Mouse (Mus musculus): Measurements from ENCODE around the gene Hoga1. TPM values are rescaled to one million over a fixed set of nuclear protein-coding genes. Genes with fewer than 3 reads are reported as not detected.
A peak's percentile ranks its signal among the peaks of the same experiment; 100 is the strongest.

Gene Hoga1
- polyA plus RNA-seq, 1 experiment from 2014 or later, result 97.6 TPM

DNA sequence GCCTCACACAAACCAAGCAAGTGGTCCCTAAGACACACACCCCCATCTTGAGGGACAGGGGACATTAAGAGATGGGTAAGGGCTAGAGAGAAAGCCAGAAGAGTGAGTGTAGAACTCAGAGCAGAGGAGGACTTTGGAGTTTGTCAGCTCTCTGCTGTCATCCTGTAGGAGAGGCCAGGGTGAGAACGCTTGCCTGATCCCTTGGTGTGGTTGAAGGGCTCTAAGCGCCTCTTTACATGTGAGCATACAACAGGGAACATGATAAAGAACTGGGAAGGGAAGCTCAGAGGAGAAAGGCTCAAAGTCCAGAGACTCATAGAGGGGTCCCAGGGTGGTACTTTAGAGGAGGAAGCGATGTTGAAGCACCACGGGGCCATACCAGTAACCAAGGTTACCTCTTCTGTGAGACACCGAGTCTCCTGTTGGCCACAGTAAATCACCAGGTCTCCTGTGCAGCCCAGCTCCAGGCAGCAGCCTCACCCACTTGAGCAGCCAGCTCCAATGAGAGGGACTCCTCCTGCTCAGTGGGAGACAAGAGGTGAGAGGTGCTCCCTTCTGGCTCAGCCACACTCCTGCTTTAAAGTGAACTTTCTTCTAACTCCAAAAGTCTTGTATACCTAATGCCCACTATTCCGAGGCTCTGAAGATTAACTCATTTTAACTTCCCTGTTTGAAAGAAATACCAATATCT, 11.5 kb downstream of the Hoga1 start:
- H3K9me3 ChIP-seq (replicated peaks; ENCODE audit: low read length), result no peaks in the 10 kb centered on the region
- no peak overlapping the region for H3K4me2 ChIP-seq (ENCODE audit: low read length)
- 60% methylated on average over 6 of the region's 6 CpGs for WGBS
- no peaks in the 10 kb centered on the region for H3K27me3 ChIP-seq (ENCODE audit: insufficient read depth, low read length)
- ATAC-seq (replicated peaks; ENCODE audit: low FRiP score, low read depth) (no peak), DNase-seq (ENCODE audit: low spot score) (no peak)
- no peak overlapping the region for H3K4me3 ChIP-seq (replicated peaks; ENCODE audit: low read depth, low read length)
- no peak overlapping the region for H3K9ac ChIP-seq (ENCODE audit: low read depth, low read length)
- TF ChIP-seq CTCF (IDR thresholded peaks at IDR 0.05; ENCODE audit: low read depth), result no peak
- 0 out of 2 replicates have a peak, but pooled peaks cover 9% of the 10 kb centered on the region for H3K4me1 ChIP-seq (replicated peaks; ENCODE audit: insufficient read depth, low read length)
- H3K36me3 ChIP-seq (ENCODE audit: insufficient read depth, low read length), result no peaks in the 10 kb centered on the region
- H3K27ac ChIP-seq, result no peak overlapping the region

DNA sequence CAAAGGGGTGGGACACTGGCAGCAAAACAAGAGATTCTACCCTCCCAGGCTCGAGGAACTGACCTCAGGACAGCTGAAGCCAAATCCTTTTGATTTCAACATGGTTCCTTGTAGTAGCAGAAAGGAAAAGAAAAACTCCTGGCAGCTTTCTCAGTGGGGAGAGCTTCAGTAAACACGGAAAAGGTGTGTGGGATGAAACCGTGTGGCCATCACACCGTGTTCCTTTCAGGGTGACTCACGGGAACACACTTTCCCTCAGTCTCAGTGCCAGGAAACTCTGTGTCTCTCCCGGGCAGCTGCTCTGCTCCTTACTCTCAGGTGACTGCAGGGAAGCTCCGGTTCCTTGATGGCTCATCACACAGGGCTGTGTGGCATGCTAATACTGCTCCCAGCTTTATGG, 13.0 kb downstream of the Hoga1 start:
- H3K9ac ChIP-seq (ENCODE audit: low read depth, low read length), result no peak overlapping the region
- TF ChIP-seq CTCF (IDR thresholded peaks at IDR 0.05; ENCODE audit: low read depth), result no peak
- no peak for DNase-seq (ENCODE audit: low spot score)

DNA sequence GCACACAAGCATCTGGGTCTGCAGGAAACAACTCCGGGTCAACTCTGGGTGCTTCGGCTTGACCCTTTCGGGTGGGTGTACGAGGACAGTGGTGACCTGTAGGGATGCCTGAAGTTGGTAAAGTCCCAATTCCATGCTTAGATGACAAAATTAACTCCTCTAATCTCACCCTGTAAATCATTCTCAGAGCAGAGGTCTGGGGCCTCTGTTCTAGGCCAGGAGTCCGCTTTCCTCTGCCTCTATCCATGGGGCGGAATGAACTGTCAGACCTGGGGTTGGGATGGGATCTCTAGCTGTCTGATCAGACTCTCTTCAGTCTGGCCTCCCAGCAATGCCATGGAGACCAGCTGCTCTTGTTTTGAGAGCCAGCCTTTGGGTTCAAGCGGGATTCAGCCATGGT, 16.0 kb downstream of the Hoga1 start:
- Histone ChIP-seq H3K4me1 (replicated peaks; ENCODE audit: insufficient read depth, low read length) (no peaks in the 10 kb centered on the region), H3K4me3 (replicated peaks; ENCODE audit: low read depth, low read length) (no peak overlapping the region), H3K9me3 (replicated peaks; ENCODE audit: low read length) (no peaks in the 10 kb centered on the region), H3K27me3 (ENCODE audit: insufficient read depth, low read length) (no peaks in the 10 kb centered on the region), H3K36me3 (ENCODE audit: insufficient read depth, low read length) (no peaks in the 10 kb centered on the region), H3K9ac (ENCODE audit: low read depth, low read length) (no peak overlapping the region), H3K4me2 (ENCODE audit: low read length) (no peak overlapping the region), H3K27ac (no peak overlapping the region)
- WGBS, result 79% methylated on average over 7 of the region's 7 CpGs
- peak; percentile 69; the same call in 1 of the 2 replicates for ATAC-seq (replicated peaks; ENCODE audit: low FRiP score, low read depth)
- no peak for TF ChIP-seq CTCF (IDR thresholded peaks at IDR 0.05; ENCODE audit: low read depth)
- no peak for DNase-seq (ENCODE audit: low spot score)

More for the DNA sequence above, 13.0 kb downstream of the Hoga1 start:
- WGBS, result 43% methylated on average over 7 of the region's 7 CpGs
- no peaks in the 10 kb centered on the region for H3K9me3 ChIP-seq (replicated peaks; ENCODE audit: low read length)
- no peak overlapping the region for H3K27ac ChIP-seq
- no peaks in the 10 kb centered on the region for H3K36me3 ChIP-seq (ENCODE audit: insufficient read depth, low read length)
- no peak for ATAC-seq (replicated peaks; ENCODE audit: low FRiP score, low read depth)
- H3K4me2 ChIP-seq (ENCODE audit: low read length), result no peak overlapping the region
- no peaks in the 10 kb centered on the region for H3K27me3 ChIP-seq (ENCODE audit: insufficient read depth, low read length)
- no peak overlapping the region for H3K4me3 ChIP-seq (replicated peaks; ENCODE audit: low read depth, low read length)
- 0 out of 2 replicates have a peak, but pooled peaks cover 5% of the 10 kb centered on the region for H3K4me1 ChIP-seq (replicated peaks; ENCODE audit: insufficient read depth, low read length)

DNA sequence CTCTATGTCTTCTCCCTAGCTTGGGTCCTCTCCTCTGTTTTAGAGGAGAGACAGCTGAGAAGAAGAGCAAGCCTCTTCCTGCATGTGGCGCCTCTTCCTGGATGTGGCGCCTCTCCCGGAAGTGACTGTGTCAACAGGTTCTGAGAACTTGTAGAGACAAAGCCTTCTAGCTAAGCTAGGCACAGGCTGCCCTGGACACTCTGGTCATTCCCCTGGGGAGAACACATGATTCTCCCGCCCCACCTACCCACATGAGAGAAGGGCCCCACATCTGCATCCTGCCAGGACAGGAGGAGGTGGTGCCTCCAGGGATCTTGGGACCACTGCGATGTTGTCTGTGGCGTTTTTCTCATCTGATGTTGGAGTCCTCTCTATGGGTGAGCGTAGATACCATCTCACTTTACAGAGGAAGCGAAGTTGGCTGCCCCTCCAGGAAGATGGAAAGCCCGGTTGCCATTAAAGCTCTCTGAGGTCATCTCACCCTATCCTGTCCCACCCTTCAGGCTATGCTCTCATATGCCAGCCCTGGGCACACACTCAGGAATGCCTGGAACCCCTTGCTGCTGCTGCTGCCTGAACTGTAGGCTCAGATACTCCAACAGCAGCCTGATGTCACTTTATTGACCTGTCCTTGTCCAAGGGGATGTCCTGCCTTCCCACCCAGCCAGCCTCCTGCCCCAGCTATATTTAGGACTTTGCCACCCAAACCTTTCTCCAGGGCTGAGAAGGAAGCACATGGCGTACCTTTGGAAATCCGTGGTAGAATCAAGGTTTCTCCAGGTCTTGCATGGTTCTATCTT, 23.2 kb downstream of the Hoga1 start:
- DNase-seq (ENCODE audit: low spot score) (no peak), ATAC-seq (replicated peaks; ENCODE audit: low FRiP score, low read depth) (no peak)
- Histone ChIP-seq H3K27ac (0 out of 2 replicates have a peak overlapping the region, but pooled peaks have one; percentile 6), H3K27me3 (ENCODE audit: insufficient read depth, low read length) (no peaks in the 10 kb centered on the region), H3K4me2 (ENCODE audit: low read length) (no peak overlapping the region), H3K9ac (ENCODE audit: low read depth, low read length) (no peak overlapping the region), H3K36me3 (ENCODE audit: insufficient read depth, low read length) (no peaks in the 10 kb centered on the region), H3K4me3 (replicated peaks; ENCODE audit: low read depth, low read length) (no peak overlapping the region), H3K9me3 (replicated peaks; ENCODE audit: low read length) (no peaks in the 10 kb centered on the region), H3K4me1 (replicated peaks; ENCODE audit: insufficient read depth, low read length) (0 out of 2 replicates have a peak, but pooled peaks cover 3% of the 10 kb centered on the region)
- WGBS, result 75% methylated on average over 11 of the region's 11 CpGs
- TF ChIP-seq CTCF (IDR thresholded peaks at IDR 0.05; ENCODE audit: low read depth), result no peak

DNA sequence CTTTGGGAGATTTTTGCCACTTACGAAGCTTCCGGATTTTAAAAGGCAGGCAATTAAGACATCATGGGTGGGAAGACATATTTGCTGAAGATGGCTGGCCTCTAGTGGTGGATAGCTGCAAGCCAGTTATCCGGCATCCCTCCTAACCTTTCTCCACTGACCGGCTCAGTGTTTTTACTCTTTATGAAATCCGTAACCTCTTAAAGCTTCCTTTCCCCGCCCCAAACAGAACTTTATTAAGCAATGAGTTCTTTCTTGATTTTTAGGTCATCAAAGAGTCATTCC, 23.8 kb downstream of the Hoga1 start:
- H3K4me3 ChIP-seq (replicated peaks; ENCODE audit: low read depth, low read length), result no peak overlapping the region
- H3K4me1 ChIP-seq (replicated peaks; ENCODE audit: insufficient read depth, low read length), result 0 out of 2 replicates have a peak, but pooled peaks cover 3% of the 10 kb centered on the region
- H3K27me3 ChIP-seq (ENCODE audit: insufficient read depth, low read length), result no peaks in the 10 kb centered on the region
- no peak overlapping the region for H3K4me2 ChIP-seq (ENCODE audit: low read length)
- no peaks in the 10 kb centered on the region for H3K36me3 ChIP-seq (ENCODE audit: insufficient read depth, low read length)
- WGBS, result 46% methylated on average over 6 of the region's 6 CpGs
- DNase-seq (ENCODE audit: low spot score) (peak; percentile 84), ATAC-seq (replicated peaks; ENCODE audit: low FRiP score, low read depth) (no peak)
- H3K9ac ChIP-seq (ENCODE audit: low read depth, low read length), result no peak overlapping the region
- TF ChIP-seq CTCF (IDR thresholded peaks at IDR 0.05; ENCODE audit: low read depth), result peak; percentile 80
- no peaks in the 10 kb centered on the region for H3K9me3 ChIP-seq (replicated peaks; ENCODE audit: low read length)
- H3K27ac ChIP-seq, result no peak overlapping the region

DNA sequence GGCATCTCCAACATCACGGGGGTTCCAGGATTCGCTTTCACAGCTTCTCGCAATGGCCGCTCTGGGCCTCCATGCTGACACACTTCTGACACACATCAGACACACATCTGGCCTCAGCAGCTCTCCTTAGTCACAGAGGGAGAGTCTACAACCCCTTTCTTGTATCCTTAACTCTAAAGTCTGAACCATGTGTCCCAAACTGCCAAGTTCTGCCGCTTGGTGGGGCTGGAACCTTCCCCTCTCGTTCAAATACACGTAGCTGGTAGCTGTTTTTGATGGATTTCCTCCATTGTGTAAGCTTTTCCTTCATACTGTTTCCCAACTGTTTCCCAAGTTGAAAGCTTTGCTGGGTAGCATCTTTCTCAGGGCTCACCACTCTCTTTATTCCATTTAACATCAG, 25.8 kb downstream of the Hoga1 start:
- Histone ChIP-seq H3K4me1 (replicated peaks; ENCODE audit: insufficient read depth, low read length) (0 out of 2 replicates have a peak, but pooled peaks cover 3% of the 10 kb centered on the region), H3K9me3 (replicated peaks; ENCODE audit: low read length) (no peaks in the 10 kb centered on the region), H3K36me3 (ENCODE audit: insufficient read depth, low read length) (0 out of 2 replicates have a peak, but pooled peaks cover 6% of the 10 kb centered on the region), H3K4me3 (replicated peaks; ENCODE audit: low read depth, low read length) (no peak overlapping the region), H3K27ac (peak overlapping the region; percentile 25; the same call in 1 of the 2 replicates), H3K27me3 (ENCODE audit: insufficient read depth, low read length) (no peaks in the 10 kb centered on the region), H3K4me2 (ENCODE audit: low read length) (no peak overlapping the region), H3K9ac (ENCODE audit: low read depth, low read length) (no peak overlapping the region)
- 76% methylated on average over 7 of the region's 7 CpGs for WGBS
- TF ChIP-seq CTCF (IDR thresholded peaks at IDR 0.05; ENCODE audit: low read depth), result peak; percentile 46; the same call in 1 of the 2 replicates
- DNase-seq (ENCODE audit: low spot score), result no peak
- no peak for ATAC-seq (replicated peaks; ENCODE audit: low FRiP score, low read depth)
